Mouse (Mus musculus): ENCODE data around the gene Kcnk18. TPM values are rescaled to one million over a fixed set of nuclear protein-coding genes. Genes with fewer than 3 reads are reported as not detected.
A peak's percentile ranks its signal among the peaks of the same experiment; 100 is the strongest.

Gene Kcnk18
- polyA plus RNA-seq, 1 experiment from 2014 or later, result not detected

- no peak for TF ChIP-seq CTCF (IDR thresholded peaks at IDR 0.05)
- in situ Hi-C loops (cut with MboI; ENCODE audit: low pct_unique_long_range_greater_than_20kb), result no loop called here
- peaks cover 32% of the 10 kb centered on the region for H3K27me3 ChIP-seq
- ChIA-PET CTCF (no interaction called here), POLR2A (no interaction called here)
- DNase-seq (ENCODE audit: low read depth, low spot score), result no peak
- ATAC-seq, result no peak
Observed at GRCm38 (mm10) chr19:59221131-59221530, 2.1 kb downstream of the Kcnk18 start.

GRCm38 (mm10) chr19:59228376-59228775 is 9.4 kb downstream of the Kcnk18 start:
- no peaks in the 10 kb centered on the region for H3K27me3 ChIP-seq
- CTCF ChIA-PET, result interaction anchor here (0.9 to 2.8 kb wide), 3 partner anchors 9 to 20 kb away, joined by 3 to 18 read pairs (median 3); no protein-coding TSS in a partner anchor
- in situ Hi-C loops (cut with MboI; ENCODE audit: low pct_unique_long_range_greater_than_20kb), result loop anchor here (25.0 kb wide), 2 partner anchors 934 to 1109 kb away; no protein-coding TSS in a partner anchor
- POLR2A ChIA-PET, result interaction anchor here (1.0 kb wide), 1 partner anchor 24 kb away, joined by 3 read pairs; no protein-coding TSS in a partner anchor
- no peak for TF ChIP-seq CTCF (IDR thresholded peaks at IDR 0.05)
- no peak for ATAC-seq
- no peak for DNase-seq (ENCODE audit: low read depth, low spot score)

GRCm38 (mm10) chr19:59232786-59233185 is 13.8 kb downstream of the Kcnk18 start:
- CTCF ChIA-PET, result interaction anchor here (1.7 kb wide), 1 partner anchor 14 kb away, joined by 3 read pairs; the partner anchor contains the start of gene Kcnk18
- POLR2A ChIA-PET, result no interaction called here
- no peaks in the 10 kb centered on the region for H3K27me3 ChIP-seq
- DNase-seq (ENCODE audit: low read depth, low spot score) (no peak), ATAC-seq (peak; percentile 31)
- TF ChIP-seq CTCF (IDR thresholded peaks at IDR 0.05), result no peak
- in situ Hi-C loops (cut with MboI; ENCODE audit: low pct_unique_long_range_greater_than_20kb), result loop anchor here (25.0 kb wide), 2 partner anchors 930 to 1105 kb away; no protein-coding TSS in a partner anchor

GRCm38 (mm10) chr19:59235001-59235400 is 16.0 kb downstream of the Kcnk18 start:
- TF ChIP-seq CTCF (IDR thresholded peaks at IDR 0.05), result no peak
- ATAC-seq, result no peak
- POLR2A ChIA-PET, result no interaction called here

GRCm38 (mm10) chr19:59236046-59236445 is 17.0 kb downstream of the Kcnk18 start:
- ATAC-seq (no peak), DNase-seq (ENCODE audit: low read depth, low spot score) (no peak)
- no peak for TF ChIP-seq CTCF (IDR thresholded peaks at IDR 0.05)
- ChIA-PET CTCF (no interaction called here), POLR2A (no interaction called here)
- no peaks in the 10 kb centered on the region for H3K27me3 ChIP-seq
- in situ Hi-C loops (cut with MboI; ENCODE audit: low pct_unique_long_range_greater_than_20kb), result loop anchor here (25.0 kb wide), 2 partner anchors 926 to 1101 kb away; no protein-coding TSS in a partner anchor

More at GRCm38 (mm10) chr19:59235001-59235400, 16.0 kb downstream of the Kcnk18 start:
- CTCF ChIA-PET, result no interaction called here
- in situ Hi-C loops (cut with MboI; ENCODE audit: low pct_unique_long_range_greater_than_20kb), result loop anchor here (25.0 kb wide), 2 partner anchors 927 to 1102 kb away; no protein-coding TSS in a partner anchor
- DNase-seq (ENCODE audit: low read depth, low spot score), result no peak
- no peaks in the 10 kb centered on the region for H3K27me3 ChIP-seq

GRCm38 (mm10) chr19:59238630-59239029 is 19.6 kb downstream of the Kcnk18 start:
- no peak for TF ChIP-seq CTCF (IDR thresholded peaks at IDR 0.05)
- H3K27me3 ChIP-seq, result no peaks in the 10 kb centered on the region
- POLR2A ChIA-PET, result no interaction called here
- DNase-seq (ENCODE audit: low read depth, low spot score) (no peak), ATAC-seq (no peak)
- in situ Hi-C loops (cut with MboI; ENCODE audit: low pct_unique_long_range_greater_than_20kb), result loop anchor here (25.0 kb wide), 2 partner anchors 924 to 1099 kb away; no protein-coding TSS in a partner anchor
- CTCF ChIA-PET, result interaction anchor here (0.8 to 2.1 kb wide), 14 partner anchors 10 to 335 kb away, joined by 3 to 18 read pairs (median 6); no protein-coding TSS in a partner anchor

GRCm38 (mm10) chr19:59239124-59239817 is 20.3 kb downstream of the Kcnk18 start:
- peak; percentile 100 for TF ChIP-seq CTCF (IDR thresholded peaks at IDR 0.05)
- H3K27me3 ChIP-seq, result no peaks in the 10 kb centered on the region
- peak; percentile 72 for ATAC-seq
- DNase-seq (ENCODE audit: low read depth, low spot score), result peak; percentile 41
- ChIA-PET POLR2A (no interaction called here), CTCF (interaction anchor here (0.5 to 2.1 kb wide), 30 partner anchors 10 to 1102 kb away, joined by 3 to 18 read pairs (median 4); no protein-coding TSS in a partner anchor)
- in situ Hi-C loops (cut with MboI; ENCODE audit: low pct_unique_long_range_greater_than_20kb), result loop anchor here (25.0 kb wide), 2 partner anchors 923 to 1098 kb away; no protein-coding TSS in a partner anchor

GRCm38 (mm10) chr19:59241987-59242386 is 23.0 kb downstream of the Kcnk18 start:
- POLR2A ChIA-PET, result no interaction called here
- no peak for TF ChIP-seq CTCF (IDR thresholded peaks at IDR 0.05)
- ATAC-seq, result no peak
- CTCF ChIA-PET, result no interaction called here
- DNase-seq (ENCODE audit: low read depth, low spot score), result no peak
- H3K27me3 ChIP-seq, result no peaks in the 10 kb centered on the region
- in situ Hi-C loops (cut with MboI; ENCODE audit: low pct_unique_long_range_greater_than_20kb), result loop anchor here (5.0 to 25.0 kb wide), 4 partner anchors 65 to 1095 kb away; no protein-coding TSS in a partner anchor

- CTCF ChIA-PET, result no interaction called here
- DNase-seq (ENCODE audit: low read depth, low spot score) (no peak), ATAC-seq (no peak)
- in situ Hi-C loops (cut with MboI; ENCODE audit: low pct_unique_long_range_greater_than_20kb), result loop anchor here (5.0 to 25.0 kb wide), 4 partner anchors 64 to 1094 kb away; no protein-coding TSS in a partner anchor
- H3K27me3 ChIP-seq, result no peaks in the 10 kb centered on the region
- POLR2A ChIA-PET, result no interaction called here
- no peak for TF ChIP-seq CTCF (IDR thresholded peaks at IDR 0.05)
Observed at GRCm38 (mm10) chr19:59243057-59243456, 24.0 kb downstream of the Kcnk18 start.

GRCm38 (mm10) chr19:59248144-59248543 is 29.1 kb downstream of the Kcnk18 start:
- CTCF ChIA-PET, result no interaction called here

More at GRCm38 (mm10) chr19:59248144-59248543, 29.1 kb downstream of the Kcnk18 start:
- ATAC-seq, result peak; percentile 42
- in situ Hi-C loops (cut with MboI; ENCODE audit: low pct_unique_long_range_greater_than_20kb), result loop anchor here (10.0 to 25.0 kb wide), 3 partner anchors 137 to 1089 kb away; no protein-coding TSS in a partner anchor
- TF ChIP-seq CTCF (IDR thresholded peaks at IDR 0.05), result no peak
- POLR2A ChIA-PET, result interaction anchor here (0.9 kb wide), 1 partner anchor 19 kb away, joined by 3 read pairs; no protein-coding TSS in a partner anchor
- no peaks in the 10 kb centered on the region for H3K27me3 ChIP-seq
- no peak for DNase-seq (ENCODE audit: low read depth, low spot score)
